Mouse (Mus musculus) liver, adult 2 months (tissue): ENCODE measurements around the gene Itgav.

ENCODE experiments used
- CTCF ChIP-seq: fragments of 200-500 bp; IDR thresholded peaks from 2 replicates; pipeline ENCODE4 v1.5.1; 2011; ENCODE audit warnings: low read depth, low read length, control low read depth
- POLR2A ChIP-seq: fragments of 200-500 bp; IDR thresholded peaks from 2 replicates; pipeline ENCODE4 v1.6.1; 2011; ENCODE audit warnings: low read length, control low read depth; ENCODE audit not compliant: insufficient read depth; ENCODE audit errors: extremely low read depth

DNA sequence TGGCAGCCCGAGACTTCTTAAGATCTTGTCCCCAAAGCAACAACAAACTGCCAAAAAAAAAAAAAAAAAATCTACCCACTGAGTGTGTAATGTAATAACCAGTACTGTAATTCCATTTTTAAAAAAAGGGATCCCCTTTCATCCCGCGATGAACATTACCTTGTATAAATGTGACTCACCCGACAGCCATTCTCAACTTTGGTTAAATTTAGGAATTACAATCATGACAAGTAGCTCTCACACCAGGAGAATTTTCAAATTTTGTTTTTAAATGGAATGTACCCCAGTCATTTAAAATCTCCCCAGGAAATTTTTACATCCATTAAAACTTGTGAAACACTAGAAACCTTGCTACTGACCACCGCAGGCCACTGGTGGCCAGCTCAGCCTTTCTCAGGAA lies 10.3 kb upstream of the Itgav start:
- TF ChIP-seq CTCF, result no peak
- no peak for TF ChIP-seq POLR2A
